Mouse (Mus musculus) lung, embryonic 15.5 days (tissue): ENCODE results near the gene Adgrd1. TPM values are rescaled to one million over a fixed set of nuclear protein-coding genes. Genes with fewer than 3 reads are reported as not detected.

Experiments used
- ATAC-seq: fragments of 200-750 bp; cut with Nextera tagmentation; 2 replicates; pipeline ENCODE4 v1.8.0; 2017; ENCODE audit warnings: moderate number of reproducible peaks, borderline replicate concordance; ENCODE audit not compliant: low FRiP score, low TSS enrichment; ENCODE audit errors: extremely low read depth
- H3K27ac ChIP-seq: fragments of 300-500 bp; sonication (generic); 2 replicates; pipeline ENCODE4 v1.5.1; 2015; ENCODE audit warnings: moderate library complexity, mild to moderate bottlenecking, inconsistent platforms
- H3K27me3 ChIP-seq: fragments of 300-500 bp; sonication (generic); 2 replicates; pipeline ENCODE4 v1.6.1; 2015; ENCODE audit warnings: inconsistent platforms
- H3K36me3 ChIP-seq: fragments of 300-500 bp; sonication (generic); 2 replicates; pipeline ENCODE4 v1.6.1; 2015; ENCODE audit warnings: inconsistent platforms
- H3K4me1 ChIP-seq: fragments of 300-500 bp; sonication (generic); 2 replicates; pipeline ENCODE4 v1.6.1; 2015; ENCODE audit warnings: inconsistent platforms
- H3K4me2 ChIP-seq: fragments of 300-500 bp; sonication (generic); 2 replicates; pipeline ENCODE4 v1.6.1; 2015; ENCODE audit warnings: inconsistent platforms, mild to moderate bottlenecking, moderate library complexity
- H3K4me3 ChIP-seq: fragments of 300-500 bp; sonication (generic); 2 replicates; pipeline ENCODE4 v1.5.1; 2015; ENCODE audit warnings: mild to moderate bottlenecking, inconsistent platforms
- H3K9ac ChIP-seq: fragments of 300-500 bp; sonication (generic); 2 replicates; pipeline ENCODE4 v1.6.1; 2015; ENCODE audit warnings: inconsistent platforms
- H3K9me3 ChIP-seq: fragments of 300-500 bp; sonication (generic); 2 replicates; pipeline ENCODE4 v1.6.1; 2016; ENCODE audit warnings: inconsistent platforms
- WGBS: fragments of 180-500 bp; shearing (Covaris S2); methylation state at CpG from one replicate; pipeline ENCODE4 v1.1.7; 2015; 5-methylcytosine and 5-hydroxymethylcytosine counted together
- polyA plus RNA-seq: library from polyadenylated mRNA; unstranded; fragments of >200 nt; fragmentation: Nextera tagmentation; extraction: Ambion mirVana; gene quantifications from 2 replicates; pipeline ENCODE4 v1.2.1, GENCODE M21; 2015

Adgrd1 gene
- 0.86 and 1.3 TPM in 2 replicates for polyA plus RNA-seq

- H3K9ac ChIP-seq = no peak within 1 kb of the TSS
- peaks cover 14% of the 10 kb centered on the region for H3K4me1 ChIP-seq
- H3K9me3 ChIP-seq = no peaks in the 10 kb centered on the region
- H3K27ac ChIP-seq = no peak within 1 kb of the TSS
- H3K36me3 ChIP-seq = no peaks in the 10 kb centered on the region
- H3K4me3 ChIP-seq = no peak within 1 kb of the TSS
- no peak within 1 kb of the TSS for H3K4me2 ChIP-seq
- H3K27me3 ChIP-seq = no peaks in the 10 kb centered on the region
- 24% methylated on average over 6 of the region's 6 CpGs for WGBS
- no peak; the same call in 1 of the 2 replicates for ATAC-seq
These were observed at the start of gene Adgrd1 for GRCm38 (mm10) chr5:129096511-129096910. Gene Adgrd1 (plus strand): TSS chr5:129096750.

DNA sequence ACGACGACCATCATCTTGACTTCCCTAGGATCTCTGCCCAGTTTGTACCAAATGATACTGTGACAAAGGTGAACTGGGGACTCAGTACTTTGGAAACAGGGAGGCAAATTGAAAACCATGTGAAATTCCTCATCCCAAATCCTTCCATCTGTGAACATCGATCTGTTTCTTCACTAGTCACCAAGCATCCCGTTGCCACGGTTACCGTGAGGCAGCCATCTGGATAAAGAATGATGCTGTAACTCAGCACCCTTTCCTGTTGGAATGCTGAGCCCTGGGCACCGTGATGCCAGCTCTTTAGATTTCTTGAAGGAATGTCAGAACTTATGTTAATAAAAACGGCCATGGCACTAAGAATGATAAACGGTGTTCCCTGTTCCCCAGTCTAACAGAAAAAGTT lies 47.2 kb upstream of the Adgrd1 start:
- 79% methylated on average over 9 of the region's 9 CpGs for WGBS
- no peak for ATAC-seq
- H3K4me3 ChIP-seq = no peak overlapping the region
- no peak overlapping the region for H3K27ac ChIP-seq
- H3K4me2 ChIP-seq = no peak overlapping the region
- H3K4me1 ChIP-seq = no peaks in the 10 kb centered on the region
- no peak overlapping the region for H3K9ac ChIP-seq
- H3K27me3 ChIP-seq = no peaks in the 10 kb centered on the region
- H3K9me3 ChIP-seq = no peaks in the 10 kb centered on the region
- no peaks in the 10 kb centered on the region for H3K36me3 ChIP-seq

- Histone ChIP-seq H3K36me3 (no peaks in the 10 kb centered on the region), H3K9ac (no peak overlapping the region), H3K4me1 (no peaks in the 10 kb centered on the region), H3K27ac (no peak overlapping the region), H3K9me3 (no peaks in the 10 kb centered on the region), H3K4me2 (no peak overlapping the region), H3K4me3 (no peak overlapping the region), H3K27me3 (no peaks in the 10 kb centered on the region)
- 77% methylated on average over 3 of the region's 3 CpGs for WGBS
- ATAC-seq = no peak
These were observed 44.6 kb upstream of the Adgrd1 start for GRCm38 (mm10) chr5:129051910-129052309.

GRCm38 (mm10) chr5:129052636-129053355 lies 43.8 kb upstream of the Adgrd1 start:
- H3K4me1 ChIP-seq = no peaks in the 10 kb centered on the region
- H3K4me2 ChIP-seq = no peak overlapping the region
- no peak for ATAC-seq
- no peak overlapping the region for H3K4me3 ChIP-seq
- no peaks in the 10 kb centered on the region for H3K27me3 ChIP-seq
- H3K9ac ChIP-seq = no peak overlapping the region
- no peaks in the 10 kb centered on the region for H3K9me3 ChIP-seq
- H3K27ac ChIP-seq = no peak overlapping the region
- 33% methylated on average over 20 of the region's 20 CpGs for WGBS
- no peaks in the 10 kb centered on the region for H3K36me3 ChIP-seq

- no peaks in the 10 kb centered on the region for H3K27me3 ChIP-seq
- H3K4me2 ChIP-seq = no peak overlapping the region
- no peak overlapping the region for H3K27ac ChIP-seq
- H3K4me3 ChIP-seq = no peak overlapping the region
- no peak overlapping the region for H3K9ac ChIP-seq
- 78% methylated on average over 9 of the region's 9 CpGs for WGBS
- H3K9me3 ChIP-seq = no peaks in the 10 kb centered on the region
- no peak for ATAC-seq
- H3K4me1 ChIP-seq = no peaks in the 10 kb centered on the region
- H3K36me3 ChIP-seq = no peaks in the 10 kb centered on the region
These were observed 41.8 kb upstream of the Adgrd1 start for GRCm38 (mm10) chr5:129054675-129055284.

DNA sequence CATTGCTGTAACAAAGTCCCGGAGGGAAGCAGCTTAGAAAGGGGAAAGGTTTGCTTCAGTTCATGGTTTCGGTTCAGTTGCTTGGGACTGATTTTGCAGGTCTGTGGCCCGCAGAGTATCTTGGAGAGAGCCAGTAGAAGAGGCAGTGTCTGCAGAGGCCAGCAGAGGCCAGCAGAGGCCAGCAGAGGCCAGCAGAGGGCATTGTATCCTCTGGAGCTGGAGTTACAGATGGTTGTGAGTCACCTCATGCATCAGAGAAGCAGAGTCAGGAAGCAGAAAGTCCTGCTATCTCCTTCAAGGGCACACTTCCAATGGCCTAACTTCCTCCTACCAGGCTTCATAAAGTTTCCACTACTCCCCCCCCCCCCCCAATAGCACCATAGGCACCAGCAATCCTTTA lies 37.4 kb upstream of the Adgrd1 start:
- no peaks in the 10 kb centered on the region for H3K36me3 ChIP-seq
- H3K4me2 ChIP-seq = no peak overlapping the region
- H3K9me3 ChIP-seq = no peaks in the 10 kb centered on the region
- H3K9ac ChIP-seq = no peak overlapping the region
- ATAC-seq = no peak
- H3K27ac ChIP-seq = no peak overlapping the region
- no peak overlapping the region for H3K4me3 ChIP-seq
- H3K4me1 ChIP-seq = peaks cover 6% of the 10 kb centered on the region
- 86% methylated on average over 3 of the region's 3 CpGs for WGBS
- H3K27me3 ChIP-seq = peaks cover 10% of the 10 kb centered on the region

- no peak overlapping the region for H3K4me3 ChIP-seq
- no peak for ATAC-seq
- no peak overlapping the region for H3K9ac ChIP-seq
- H3K4me2 ChIP-seq = no peak overlapping the region
- no peak overlapping the region for H3K27ac ChIP-seq
- H3K4me1 ChIP-seq = peaks cover 6% of the 10 kb centered on the region
- H3K27me3 ChIP-seq = peaks cover 10% of the 10 kb centered on the region
- 17% methylated on average over 13 of the region's 13 CpGs for WGBS
- H3K9me3 ChIP-seq = no peaks in the 10 kb centered on the region
- H3K36me3 ChIP-seq = no peaks in the 10 kb centered on the region
These were observed 35.0 kb upstream of the Adgrd1 start for GRCm38 (mm10) chr5:129061579-129061978.

DNA sequence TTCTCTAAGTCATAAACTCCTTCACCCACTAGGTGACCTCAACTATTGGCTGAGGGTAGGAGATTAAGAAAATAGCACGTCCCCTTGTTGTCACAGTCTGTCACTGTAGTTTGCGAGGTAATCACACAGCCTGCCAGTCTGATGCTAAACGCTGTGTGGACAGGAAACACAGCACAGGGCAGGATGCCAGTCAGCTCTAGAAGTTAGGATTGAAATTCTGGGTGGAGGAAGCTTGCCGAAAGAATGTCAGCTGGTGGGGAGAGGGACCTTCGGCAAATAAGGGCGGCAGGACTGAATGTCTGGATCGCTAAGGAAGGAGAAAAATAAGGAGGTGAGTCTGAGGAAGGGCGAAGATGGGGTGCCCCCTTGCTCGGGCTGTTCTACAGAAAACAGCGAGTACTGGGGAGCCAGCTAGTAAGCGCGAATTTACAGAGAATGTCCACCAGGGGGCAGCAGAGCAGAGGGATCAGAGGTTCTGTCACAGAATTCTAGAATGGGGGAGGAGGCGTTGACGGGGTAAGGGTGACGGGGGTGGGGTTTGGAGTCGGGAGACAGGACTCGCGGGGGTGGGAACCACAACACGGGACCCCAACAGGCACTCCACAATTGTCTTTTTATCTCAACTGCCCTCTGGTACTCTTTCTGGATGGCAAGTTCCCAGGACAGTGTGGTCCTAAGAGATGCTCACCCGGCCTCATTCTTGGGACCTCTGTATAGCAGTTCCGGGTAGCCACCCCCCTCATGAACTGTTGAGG lies 33.3 kb upstream of the Adgrd1 start:
- peaks cover 10% of the 10 kb centered on the region for H3K27me3 ChIP-seq
- H3K27ac ChIP-seq = no peak overlapping the region
- H3K36me3 ChIP-seq = no peaks in the 10 kb centered on the region
- H3K4me2 ChIP-seq = peak overlapping the region; percentile 48
- H3K9ac ChIP-seq = no peak overlapping the region; the same call in 1 of the 2 replicates
- peaks cover 14% of the 10 kb centered on the region for H3K4me1 ChIP-seq
- ATAC-seq = no peak
- WGBS = 6% methylated on average over 21 of the region's 21 CpGs
- H3K4me3 ChIP-seq = 0 out of 2 replicates have a peak overlapping the region, but pooled peaks have one; percentile 7
- H3K9me3 ChIP-seq = no peaks in the 10 kb centered on the region

DNA sequence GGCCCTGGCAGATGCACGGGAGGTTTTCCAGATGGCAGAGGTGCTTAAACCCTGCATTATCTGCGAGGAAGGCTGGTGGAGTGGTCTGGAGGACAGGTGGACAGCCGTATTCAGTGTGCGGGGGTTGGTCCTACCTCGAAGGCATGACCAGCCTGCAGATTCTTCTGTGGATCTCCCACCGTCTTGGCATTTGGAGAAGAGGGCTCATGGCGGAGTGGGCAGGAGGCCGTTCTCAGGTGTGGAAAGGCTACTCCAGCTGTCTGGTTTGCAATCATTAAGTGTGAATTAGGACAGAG lies 32.8 kb upstream of the Adgrd1 start:
- Histone ChIP-seq H3K27me3 (peaks cover 10% of the 10 kb centered on the region), H3K36me3 (no peaks in the 10 kb centered on the region), H3K4me2 (peak overlapping the region; percentile 48), H3K4me3 (0 out of 2 replicates have a peak overlapping the region, but pooled peaks have one; percentile 7), H3K9ac (no peak overlapping the region), H3K9me3 (no peaks in the 10 kb centered on the region), H3K4me1 (peaks cover 14% of the 10 kb centered on the region), H3K27ac (no peak overlapping the region)
- 24% methylated on average over 8 of the region's 8 CpGs for WGBS
- no peak for ATAC-seq

GRCm38 (mm10) chr5:129064186-129064585 lies 32.4 kb upstream of the Adgrd1 start:
- 44% methylated on average over 11 of the region's 11 CpGs for WGBS
- H3K36me3 ChIP-seq = no peaks in the 10 kb centered on the region
- no peaks in the 10 kb centered on the region for H3K9me3 ChIP-seq
- no peak overlapping the region for H3K9ac ChIP-seq
- H3K27me3 ChIP-seq = peaks cover 10% of the 10 kb centered on the region
- H3K4me2 ChIP-seq = no peak overlapping the region
- ATAC-seq = no peak
- H3K4me3 ChIP-seq = no peak overlapping the region
- H3K27ac ChIP-seq = no peak overlapping the region
- peaks cover 14% of the 10 kb centered on the region for H3K4me1 ChIP-seq

GRCm38 (mm10) chr5:129065301-129065700 lies 31.2 kb upstream of the Adgrd1 start:
- no peak overlapping the region for H3K4me3 ChIP-seq
- no peak overlapping the region for H3K27ac ChIP-seq
- H3K27me3 ChIP-seq = peaks cover 10% of the 10 kb centered on the region
- no peak overlapping the region for H3K9ac ChIP-seq
- ATAC-seq = no peak
- H3K9me3 ChIP-seq = no peaks in the 10 kb centered on the region
- peaks cover 14% of the 10 kb centered on the region for H3K4me1 ChIP-seq
- no peak overlapping the region for H3K4me2 ChIP-seq
- H3K36me3 ChIP-seq = no peaks in the 10 kb centered on the region
- WGBS = 71% methylated on average over 12 of the region's 12 CpGs

GRCm38 (mm10) chr5:129065946-129066345 lies 30.6 kb upstream of the Adgrd1 start:
- 47% methylated on average over 9 of the region's 9 CpGs for WGBS
- peaks cover 9% of the 10 kb centered on the region for H3K27me3 ChIP-seq
- no peaks in the 10 kb centered on the region for H3K36me3 ChIP-seq
- H3K4me2 ChIP-seq = no peak overlapping the region
- no peak for ATAC-seq
- no peak overlapping the region for H3K9ac ChIP-seq
- no peak overlapping the region for H3K27ac ChIP-seq
- no peak overlapping the region for H3K4me3 ChIP-seq
- no peaks in the 10 kb centered on the region for H3K9me3 ChIP-seq
- H3K4me1 ChIP-seq = peaks cover 14% of the 10 kb centered on the region
